Mouse (Mus musculus) CD4-positive helper T cell, adult 2 months (primary cell): ENCODE results near the gene Hfe2.

ENCODE experiments used
- DNase-seq: peaks from one replicate; pipeline ENCODE4 v3.0.0-alpha.2; 2012; ENCODE audit warnings: low read depth, missing footprints, low spot score

Gene Hfe2

GRCm38 (mm10) chr3:96573611-96574511, 48.9 kb downstream of the Hfe2 start:
- no peak for DNase-seq

DNA sequence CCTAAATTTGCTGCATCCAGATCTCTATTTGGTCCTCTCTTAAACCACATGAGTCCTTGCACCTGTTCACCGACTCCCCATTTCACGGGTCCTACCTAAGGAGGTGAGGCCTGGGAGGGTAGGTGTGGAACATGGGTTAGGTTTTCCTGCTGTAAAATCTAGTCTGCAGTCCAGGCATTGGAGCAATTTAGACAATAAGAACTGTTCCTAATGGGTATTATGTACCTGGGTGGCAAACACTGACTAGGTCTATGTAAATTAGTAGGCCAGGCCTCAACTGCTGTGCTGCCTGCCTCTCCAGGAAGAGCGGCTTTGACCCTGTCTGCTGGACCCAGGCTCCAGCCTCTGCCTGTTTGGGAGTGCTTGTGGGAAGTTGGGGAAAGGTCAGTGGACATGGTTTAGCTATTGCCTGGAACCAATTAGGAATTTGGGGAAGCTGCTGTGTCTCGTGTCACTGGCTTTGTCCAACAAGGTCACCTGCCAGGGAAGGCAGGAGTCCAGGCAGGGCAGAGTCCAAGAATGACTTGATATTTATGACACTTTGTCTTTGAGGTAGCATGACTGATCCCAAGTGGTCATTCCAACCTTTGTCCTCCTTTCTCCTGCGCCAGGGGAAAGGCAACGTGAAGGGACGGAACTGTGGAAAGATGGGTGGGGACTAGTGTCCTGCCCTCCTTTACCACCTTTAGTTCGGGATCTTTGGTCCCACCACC, 50.5 kb downstream of the Hfe2 start:
- no peak for DNase-seq

DNA sequence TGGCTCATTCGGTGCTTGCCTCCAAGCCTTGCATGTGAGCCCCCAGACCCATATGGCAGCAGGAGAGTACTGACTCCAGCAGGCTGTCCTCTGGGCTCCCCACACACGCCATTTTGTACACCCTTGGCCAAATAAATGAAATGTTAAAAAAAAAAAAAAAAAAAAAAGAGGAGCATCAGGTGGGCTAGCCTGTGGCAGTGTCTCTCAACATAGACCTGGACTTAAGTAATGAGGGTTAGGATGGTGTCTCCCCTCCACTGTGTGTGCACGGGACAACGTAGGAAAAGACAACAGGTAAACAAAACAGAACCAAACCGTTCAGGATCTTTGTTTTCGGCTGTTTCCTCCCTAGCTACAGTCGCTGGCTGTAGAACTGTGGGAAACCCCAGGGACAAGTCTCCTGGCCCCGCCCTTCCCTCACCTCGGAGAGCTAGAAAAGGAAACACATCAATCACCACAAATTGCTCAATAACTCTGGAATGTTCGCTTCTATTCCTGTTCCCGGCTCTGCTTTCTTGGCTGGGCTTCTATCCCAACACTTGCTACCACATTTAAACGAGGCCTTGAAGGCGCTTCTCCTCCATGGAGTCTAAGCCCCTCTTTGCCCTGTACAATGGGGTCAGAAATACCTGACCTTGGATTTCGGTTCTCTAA, 51.2 kb downstream of the Hfe2 start:
- peak; percentile 60 for DNase-seq

DNA sequence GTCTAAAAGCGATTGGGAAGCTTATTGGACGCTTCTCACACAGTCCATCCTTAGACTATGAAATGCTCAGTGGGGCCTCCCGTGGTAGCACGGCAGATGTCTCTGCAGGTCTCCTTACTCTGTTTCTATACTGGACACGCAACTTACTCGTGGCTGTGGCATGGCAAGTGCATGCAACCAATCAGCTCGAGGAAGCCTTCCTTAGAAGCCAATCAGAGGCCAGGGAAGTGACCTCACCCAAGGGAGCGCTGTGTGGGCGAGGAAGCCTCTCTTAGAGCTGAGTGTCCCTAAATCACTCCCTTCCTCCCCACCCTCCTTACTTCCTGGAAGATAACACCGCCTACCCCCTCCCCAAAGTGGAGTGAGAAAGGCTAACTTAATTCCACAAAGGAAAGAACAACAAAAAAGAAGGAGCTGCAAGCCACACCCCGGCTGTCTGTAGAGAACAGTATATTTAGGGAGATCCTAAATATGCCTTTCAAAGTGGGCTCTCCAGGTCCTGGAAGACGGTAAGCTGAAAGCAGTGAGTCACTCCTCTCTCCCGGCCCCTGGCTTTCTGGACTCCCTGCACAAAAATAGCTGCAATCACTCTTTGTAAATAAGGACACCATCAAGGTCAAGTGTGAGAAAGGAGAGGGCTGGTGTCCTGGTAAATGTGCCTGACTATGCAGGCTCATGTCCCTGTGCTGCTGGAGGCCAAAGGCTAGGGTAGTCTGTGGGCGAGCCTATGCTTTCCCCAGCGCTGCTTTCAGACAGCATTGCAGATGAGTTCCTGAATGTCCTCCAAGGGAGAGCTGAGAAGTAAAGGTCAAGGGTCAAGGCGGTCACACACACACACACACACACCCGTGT, 51.9 kb downstream of the Hfe2 start, which contains the start of gene Gm16253:
TSS of gene Gm16253 (plus strand) at position 295 of the 852 bp plus-strand sequence.
- DNase-seq, result peak; percentile 92

DNA sequence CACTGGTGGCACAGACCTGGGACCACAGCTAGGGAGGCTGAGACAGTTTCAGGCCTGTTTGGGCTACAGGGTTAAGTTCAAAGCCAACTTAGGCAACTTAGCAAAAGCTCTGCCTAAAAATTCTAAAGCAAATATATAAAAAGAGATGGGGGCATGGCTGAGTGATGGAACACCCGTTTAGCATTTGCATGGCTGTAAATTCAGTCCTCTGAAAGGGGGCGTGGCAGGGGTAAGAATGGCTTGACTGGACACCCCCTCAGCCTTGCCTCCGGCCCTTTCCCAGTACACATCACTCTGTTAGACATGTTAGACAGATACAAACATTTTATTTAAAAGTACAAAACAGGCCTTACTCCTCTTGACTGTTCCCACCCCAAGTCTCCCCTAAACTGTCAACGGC, 52.6 kb downstream of the Hfe2 start:
- DNase-seq, result no peak
